Mouse (Mus musculus) forebrain, embryonic 13.5 days (tissue): ENCODE measurements around the gene Gm9945. TPM values are rescaled to one million over a fixed set of nuclear protein-coding genes. Genes with fewer than 3 reads are reported as not detected.
A peak's percentile ranks its signal among the peaks of the same experiment; 100 is the strongest.

Source experiments
- ATAC-seq: fragments of 200-750 bp; cut with Nextera tagmentation; 2 replicates; pipeline ENCODE4 v1.8.0; 2017
- H3K27ac ChIP-seq: fragments of 300-500 bp; sonication (generic); 2 replicates; pipeline ENCODE4 v1.5.1; 2015; ENCODE audit warnings: inconsistent platforms, mild to moderate bottlenecking, moderate library complexity
- H3K27me3 ChIP-seq: fragments of 300-500 bp; sonication (generic); 2 replicates; pipeline ENCODE4 v1.6.1; 2015; ENCODE audit warnings: mild to moderate bottlenecking, inconsistent platforms
- H3K36me3 ChIP-seq: fragments of 300-500 bp; sonication (generic); 2 replicates; pipeline ENCODE4 v1.6.1; 2015; ENCODE audit warnings: mild to moderate bottlenecking, inconsistent platforms; ENCODE audit not compliant: poor library complexity, severe bottlenecking
- H3K4me1 ChIP-seq: fragments of 300-500 bp; sonication (generic); 2 replicates; pipeline ENCODE4 v1.6.1; 2015; ENCODE audit warnings: inconsistent platforms
- H3K4me2 ChIP-seq: fragments of 300-500 bp; sonication (generic); 2 replicates; pipeline ENCODE4 v1.6.1; 2015; ENCODE audit warnings: inconsistent platforms, mild to moderate bottlenecking, moderate library complexity
- H3K4me3 ChIP-seq: fragments of 300-500 bp; sonication (generic); 2 replicates; pipeline ENCODE4 v1.5.1; 2015; ENCODE audit warnings: mild to moderate bottlenecking, inconsistent platforms
- H3K9ac ChIP-seq: fragments of 300-500 bp; sonication (generic); 2 replicates; pipeline ENCODE4 v1.6.1; 2015; ENCODE audit warnings: mild to moderate bottlenecking, inconsistent platforms
- H3K9me3 ChIP-seq: fragments of 300-500 bp; sonication (generic); replicated peaks from 2 replicates; pipeline ENCODE4 v1.6.1; 2016; ENCODE audit warnings: inconsistent platforms
- WGBS: fragments of 180-500 bp; shearing (Covaris S2); methylation state at CpG from one replicate; pipeline ENCODE4 v1.1.7; 2015; 5-methylcytosine and 5-hydroxymethylcytosine counted together
- polyA plus RNA-seq: library from polyadenylated mRNA; unstranded; fragments of >200 nt; fragmentation: Nextera tagmentation; extraction: Ambion mirVana; gene quantifications from 2 replicates; pipeline ENCODE4 v1.2.1, GENCODE M21; 2015

Gene Gm9945
- not detected in 2 replicates for polyA plus RNA-seq

- Histone ChIP-seq H3K9ac (peak within 1 kb of the TSS; percentile 59), H3K4me1 (peaks cover 30% of the 10 kb centered on the region), H3K4me3 (peak within 1 kb of the TSS; percentile 49), H3K27ac (no peak within 1 kb of the TSS), H3K27me3 (peaks cover 58% of the 10 kb centered on the region), H3K9me3 (0 out of 2 replicates have a peak, but pooled peaks cover 4% of the 10 kb centered on the region), H3K36me3 (no peaks in the 10 kb centered on the region), H3K4me2 (peak within 1 kb of the TSS; percentile 73)
- no peak for ATAC-seq
- WGBS, result 4% methylated on average over 34 of the region's 40 CpGs
Measured at GRCm38 (mm10) chr11:53479783-53480301, at the start of gene Gm9945, which contains the start of gene Sowaha. TSS of gene Gm9945 (plus strand) at chr11:53480166. TSS of gene Sowaha (minus strand) at chr11:53480274.

DNA sequence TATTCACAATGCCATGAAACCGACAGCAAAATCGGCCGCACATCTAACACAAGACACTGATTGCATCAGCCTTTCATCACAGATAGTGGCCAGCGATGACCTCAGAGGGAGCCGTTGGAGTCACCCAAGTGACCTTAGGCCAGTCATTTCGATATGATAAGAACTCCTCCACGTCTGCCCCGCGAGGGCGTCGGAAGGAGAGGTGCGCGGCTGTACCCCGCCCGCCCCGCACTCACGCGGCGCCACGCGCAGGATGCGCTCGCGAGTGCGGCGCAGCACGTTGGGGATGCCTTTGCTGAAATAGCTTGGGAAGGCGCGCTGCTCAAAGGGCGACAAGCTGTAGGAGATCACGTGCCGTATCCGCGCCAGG lies 49.7 kb upstream of the Gm9945 start:
- ATAC-seq, result peak; percentile 66; the same call in 1 of the 2 replicates

GRCm38 (mm10) chr11:53430670-53431346 lies 49.2 kb upstream of the Gm9945 start, which contains the start of the genes Uqcrq and Gdf9:
TSS of gene Uqcrq (minus strand) at chr11:53430831.
TSS of gene Gdf9 (plus strand) at chr11:53431023.
- Histone ChIP-seq H3K4me2 (peak within 1 kb of the TSS; percentile 82), H3K9ac (peak within 1 kb of the TSS; percentile 83), H3K4me1 (peaks cover 16% of the 10 kb centered on the region), H3K4me3 (peak within 1 kb of the TSS; percentile 75), H3K27me3 (no peaks in the 10 kb centered on the region; the same call in 1 of the 2 replicates), H3K9me3 (no peaks in the 10 kb centered on the region), H3K36me3 (peaks cover 20% of the 10 kb centered on the region), H3K27ac (peak within 1 kb of the TSS; percentile 79)
- ATAC-seq, result peak; percentile 96
- WGBS, result 1% methylated on average over 44 of the region's 44 CpGs

More for the DNA sequence above, 49.7 kb upstream of the Gm9945 start:
- Histone ChIP-seq H3K36me3 (peaks cover 20% of the 10 kb centered on the region), H3K4me2 (peak overlapping the region; percentile 82), H3K27ac (peak overlapping the region; percentile 79), H3K4me3 (peak overlapping the region; percentile 75), H3K9me3 (no peaks in the 10 kb centered on the region), H3K4me1 (peaks cover 16% of the 10 kb centered on the region), H3K27me3 (no peaks in the 10 kb centered on the region; the same call in 1 of the 2 replicates), H3K9ac (peak overlapping the region; percentile 83)
- under 1% methylated on average over 34 of the region's 34 CpGs for WGBS

GRCm38 (mm10) chr11:53431347-53432056 lies 48.5 kb upstream of the Gm9945 start:
- Histone ChIP-seq H3K4me2 (peak overlapping the region; percentile 58), H3K27ac (peak overlapping the region; percentile 15), H3K9ac (peak overlapping the region; percentile 83), H3K4me3 (peak overlapping the region; percentile 75), H3K36me3 (peaks cover 20% of the 10 kb centered on the region), H3K27me3 (no peaks in the 10 kb centered on the region; the same call in 1 of the 2 replicates), H3K4me1 (peaks cover 16% of the 10 kb centered on the region), H3K9me3 (no peaks in the 10 kb centered on the region)
- no peak for ATAC-seq
- WGBS, result 15% methylated on average over 9 of the region's 9 CpGs

DNA sequence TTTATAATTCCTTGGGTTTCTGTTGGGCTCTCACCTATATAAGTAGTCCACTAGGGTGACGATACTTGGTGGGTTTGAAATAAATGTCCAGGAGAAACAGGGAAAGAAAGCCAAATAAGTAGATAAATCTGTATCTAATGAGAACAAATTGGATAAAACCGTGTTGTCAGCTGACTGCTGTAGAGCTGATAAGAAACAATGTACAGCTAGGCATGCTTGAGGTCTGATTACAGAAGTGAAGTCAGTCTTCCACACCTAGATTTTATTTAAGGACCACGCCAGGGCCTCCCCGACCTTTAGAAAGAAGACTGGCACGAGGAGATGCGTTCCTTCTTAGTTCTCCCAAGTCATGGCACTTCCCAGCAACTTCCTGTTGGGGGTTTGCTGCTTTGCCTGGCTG lies 46.9 kb upstream of the Gm9945 start:
- H3K4me3 ChIP-seq, result no peak overlapping the region
- peaks cover 11% of the 10 kb centered on the region for H3K36me3 ChIP-seq
- no peaks in the 10 kb centered on the region; the same call in 1 of the 2 replicates for H3K27me3 ChIP-seq
- no peak for ATAC-seq
- no peaks in the 10 kb centered on the region for H3K9me3 ChIP-seq
- peaks cover 16% of the 10 kb centered on the region for H3K4me1 ChIP-seq
- H3K9ac ChIP-seq, result no peak overlapping the region
- no peak overlapping the region for H3K27ac ChIP-seq
- no peak overlapping the region for H3K4me2 ChIP-seq
- WGBS, result 74% methylated on average over 6 of the region's 6 CpGs

DNA sequence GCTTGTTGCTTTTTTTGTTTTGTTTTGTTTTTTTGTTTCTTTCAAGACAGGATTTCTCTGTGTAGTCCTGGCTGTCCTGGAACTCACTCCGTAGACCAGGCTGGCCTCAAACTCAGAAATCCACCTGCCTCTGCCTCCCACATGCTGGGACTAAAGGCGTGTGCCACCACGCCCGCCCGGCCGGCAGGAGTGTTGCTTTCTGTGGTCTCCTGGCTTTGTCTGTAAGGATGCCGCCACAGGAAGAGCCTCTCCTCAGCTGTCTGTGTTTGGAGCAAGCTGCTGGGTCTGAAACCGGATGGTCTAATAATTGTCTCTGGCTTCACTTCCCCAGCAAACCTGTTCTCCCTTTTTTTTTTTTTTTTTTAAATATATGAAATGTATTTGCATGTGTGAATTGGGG lies 44.5 kb upstream of the Gm9945 start:
- no peak overlapping the region for H3K27ac ChIP-seq
- WGBS, result 87% methylated on average over 8 of the region's 8 CpGs

GRCm38 (mm10) chr11:53436338-53436737 lies 43.6 kb upstream of the Gm9945 start:
- no peaks in the 10 kb centered on the region for H3K9me3 ChIP-seq
- no peak overlapping the region for H3K4me2 ChIP-seq
- H3K27me3 ChIP-seq, result no peaks in the 10 kb centered on the region; the same call in 1 of the 2 replicates
- H3K36me3 ChIP-seq, result no peaks in the 10 kb centered on the region
- no peak for ATAC-seq
- H3K27ac ChIP-seq, result no peak overlapping the region
- WGBS, result 89% methylated on average over 6 of the region's 6 CpGs
- H3K9ac ChIP-seq, result no peak overlapping the region
- H3K4me1 ChIP-seq, result peaks cover 4% of the 10 kb centered on the region; the same call in 1 of the 2 replicates
- H3K4me3 ChIP-seq, result no peak overlapping the region

More for the DNA sequence above, 44.5 kb upstream of the Gm9945 start:
- Histone ChIP-seq H3K4me3 (no peak overlapping the region), H3K9me3 (no peaks in the 10 kb centered on the region), H3K9ac (no peak overlapping the region), H3K4me1 (peaks cover 5% of the 10 kb centered on the region; the same call in 1 of the 2 replicates), H3K36me3 (no peaks in the 10 kb centered on the region), H3K27me3 (no peaks in the 10 kb centered on the region; the same call in 1 of the 2 replicates), H3K4me2 (no peak overlapping the region)
- ATAC-seq, result no peak

DNA sequence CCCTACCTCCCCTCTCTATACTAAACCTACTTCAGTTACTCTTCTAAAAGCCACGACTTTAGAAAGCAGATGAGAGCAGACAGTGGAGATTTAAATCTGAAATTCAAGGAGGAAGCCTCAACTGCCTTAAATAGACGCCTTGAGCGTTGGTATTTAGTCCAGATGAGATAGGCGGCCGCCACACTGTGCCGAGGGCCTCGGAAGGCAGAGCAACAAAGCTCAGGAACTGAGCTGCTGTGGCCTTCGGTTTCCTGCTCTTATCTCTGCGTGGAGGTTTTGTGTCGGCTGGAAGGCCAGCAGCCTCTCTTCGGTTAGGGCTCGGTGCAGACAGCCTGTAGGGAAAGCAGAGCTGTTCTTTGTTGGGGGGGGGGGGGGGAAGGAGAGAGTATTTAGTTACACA lies 38.0 kb upstream of the Gm9945 start:
- ATAC-seq, result no peak
- 59% methylated on average over 12 of the region's 12 CpGs for WGBS
- Histone ChIP-seq H3K9ac (no peak overlapping the region), H3K27me3 (no peaks in the 10 kb centered on the region), H3K4me2 (no peak overlapping the region), H3K4me1 (no peaks in the 10 kb centered on the region), H3K4me3 (no peak overlapping the region), H3K27ac (no peak overlapping the region), H3K36me3 (no peaks in the 10 kb centered on the region), H3K9me3 (no peaks in the 10 kb centered on the region)

DNA sequence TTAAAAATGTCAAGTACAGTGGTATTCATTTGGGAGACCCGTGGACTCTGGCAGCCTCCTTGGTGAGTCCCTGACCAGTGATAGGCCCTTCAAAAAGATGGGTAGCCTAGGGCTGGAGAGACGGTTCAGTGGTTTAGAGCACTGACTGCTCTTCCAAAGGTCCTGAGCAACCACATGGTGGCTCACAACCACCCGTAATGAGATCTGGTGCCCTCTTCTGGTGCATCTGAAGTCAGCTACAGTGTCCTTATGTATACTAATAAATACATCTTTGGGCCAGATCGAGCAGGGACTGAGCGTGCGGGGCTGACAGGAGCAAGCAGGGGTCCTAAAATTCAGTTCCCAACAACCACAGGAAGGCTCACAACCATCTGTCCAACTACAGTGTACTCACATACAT lies 36.1 kb upstream of the Gm9945 start:
- 36% methylated on average over 6 of the region's 6 CpGs for WGBS
- H3K9me3 ChIP-seq, result no peaks in the 10 kb centered on the region
- ATAC-seq, result no peak

GRCm38 (mm10) chr11:53445562-53445961 lies 34.4 kb upstream of the Gm9945 start:
- H3K36me3 ChIP-seq, result no peaks in the 10 kb centered on the region
- no peak overlapping the region for H3K4me3 ChIP-seq
- no peak for ATAC-seq
- H3K27ac ChIP-seq, result no peak overlapping the region
- no peaks in the 10 kb centered on the region for H3K27me3 ChIP-seq
- no peak overlapping the region for H3K9ac ChIP-seq
- H3K4me2 ChIP-seq, result no peak overlapping the region
- no peaks in the 10 kb centered on the region for H3K4me1 ChIP-seq
- WGBS, result 68% methylated on average over 13 of the region's 13 CpGs
- no peaks in the 10 kb centered on the region for H3K9me3 ChIP-seq

More for the DNA sequence above, 36.1 kb upstream of the Gm9945 start:
- no peaks in the 10 kb centered on the region for H3K4me1 ChIP-seq
- H3K4me3 ChIP-seq, result no peak overlapping the region
- H3K36me3 ChIP-seq, result no peaks in the 10 kb centered on the region
- H3K27ac ChIP-seq, result no peak overlapping the region
- no peak overlapping the region for H3K4me2 ChIP-seq
- no peaks in the 10 kb centered on the region for H3K27me3 ChIP-seq
- no peak overlapping the region for H3K9ac ChIP-seq

DNA sequence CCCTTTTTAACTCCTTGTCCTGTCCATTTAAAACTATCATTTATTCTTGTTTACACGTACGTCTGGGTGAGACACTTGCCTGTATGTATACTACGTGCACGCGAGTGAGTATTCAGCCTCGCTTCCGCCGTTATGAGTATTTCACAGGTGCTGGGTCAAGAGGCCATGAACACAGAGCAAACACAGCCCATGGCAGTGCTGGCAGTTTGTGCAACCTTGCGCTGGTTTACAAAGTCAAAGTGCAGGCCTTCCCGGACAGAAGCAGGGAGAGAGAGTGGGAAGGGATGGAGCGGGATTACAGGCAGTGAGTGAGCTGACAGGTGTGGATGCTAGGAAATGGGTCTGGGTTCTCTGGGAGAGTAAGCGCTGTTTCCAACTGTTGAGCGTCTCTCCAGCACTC lies 33.8 kb upstream of the Gm9945 start:
- H3K4me3 ChIP-seq, result no peak overlapping the region
- H3K27me3 ChIP-seq, result no peaks in the 10 kb centered on the region
- no peaks in the 10 kb centered on the region for H3K9me3 ChIP-seq
- no peaks in the 10 kb centered on the region for H3K36me3 ChIP-seq
- H3K9ac ChIP-seq, result no peak overlapping the region
- no peak overlapping the region for H3K27ac ChIP-seq
- no peak overlapping the region for H3K4me2 ChIP-seq
- ATAC-seq, result no peak
- 89% methylated on average over 13 of the region's 13 CpGs for WGBS
- no peaks in the 10 kb centered on the region for H3K4me1 ChIP-seq

DNA sequence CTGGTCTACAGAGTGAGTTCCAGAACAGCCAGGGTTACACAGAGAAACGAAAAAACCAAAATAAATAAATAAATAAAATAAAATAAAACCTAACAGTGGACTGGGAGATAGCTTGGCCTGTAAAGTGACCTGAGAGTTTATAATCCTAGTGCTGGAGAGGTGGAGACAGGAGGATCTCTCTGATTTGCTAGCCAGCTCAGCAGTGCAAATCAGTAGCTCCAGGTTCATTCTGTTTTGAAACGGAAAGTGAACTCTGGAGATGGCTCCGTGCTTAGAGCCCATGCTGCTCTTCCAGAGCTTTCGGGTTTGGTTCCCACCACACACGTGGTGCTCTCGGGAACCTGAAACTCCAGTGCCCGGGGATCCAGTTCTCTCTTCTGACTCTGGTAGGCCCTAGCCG lies 32.0 kb upstream of the Gm9945 start:
- 86% methylated on average over 8 of the region's 8 CpGs for WGBS
- Histone ChIP-seq H3K4me2 (no peak overlapping the region), H3K27me3 (no peaks in the 10 kb centered on the region), H3K4me3 (no peak overlapping the region), H3K27ac (no peak overlapping the region), H3K9me3 (no peaks in the 10 kb centered on the region), H3K4me1 (no peaks in the 10 kb centered on the region), H3K9ac (no peak overlapping the region), H3K36me3 (no peaks in the 10 kb centered on the region)
- ATAC-seq, result no peak
